Mouse (Mus musculus): ENCODE data around the gene Tsc1. TPM values are rescaled to one million over a fixed set of nuclear protein-coding genes. Genes with fewer than 3 reads are reported as not detected.

Gene Tsc1
- polyA plus RNA-seq, 1 experiment from 2014 or later = 11.1 TPM

- no peak for ATAC-seq (replicated peaks; ENCODE audit: insufficient number of reproducible peaks, insufficient read depth, low FRiP score, low read depth)
- Histone ChIP-seq H3K4me2 (no peak overlapping the region), H3K9ac (no peak overlapping the region), H3K4me3 (no peak overlapping the region), H3K27ac (no peak overlapping the region), H3K9me3 (replicated peaks) (no peaks in the 10 kb centered on the region), H3K27me3 (no peaks in the 10 kb centered on the region), H3K4me1 (replicated peaks) (no peaks in the 10 kb centered on the region), H3K36me3 (peaks cover 41% of the 10 kb centered on the region)
- WGBS = 80% methylated on average over 8 of the region's 8 CpGs
Observed at GRCm38 (mm10) chr2:28656216-28656615, 15.2 kb downstream of the Tsc1 start.

DNA sequence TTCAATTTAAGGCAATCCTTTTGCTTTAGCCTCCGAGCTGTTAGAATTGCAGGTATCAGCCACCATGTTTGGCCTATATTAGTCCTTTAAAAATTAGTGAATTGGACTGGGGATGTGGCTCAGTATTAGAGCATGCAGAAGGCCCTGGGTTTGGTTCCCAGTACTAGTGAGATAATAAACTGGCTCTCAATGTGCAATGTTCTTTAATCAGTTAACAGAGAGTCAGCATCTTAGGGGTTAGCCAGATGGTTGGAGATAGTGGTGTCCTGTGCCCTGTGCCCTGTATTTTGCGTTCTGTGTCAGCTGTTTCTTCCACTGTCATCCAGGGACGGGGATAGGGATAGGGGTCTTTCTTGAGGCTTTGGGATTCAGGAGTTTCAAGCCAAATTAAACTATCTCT, 21.9 kb downstream of the Tsc1 start:
- Histone ChIP-seq H3K27me3 (no peaks in the 10 kb centered on the region), H3K4me1 (replicated peaks) (no peaks in the 10 kb centered on the region), H3K36me3 (peaks cover 72% of the 10 kb centered on the region), H3K9me3 (replicated peaks) (no peaks in the 10 kb centered on the region), H3K4me3 (no peak overlapping the region), H3K4me2 (no peak overlapping the region), H3K27ac (no peak overlapping the region), H3K9ac (no peak overlapping the region)
- WGBS = 92% methylated on average over 3 of the region's 3 CpGs
- no peak for ATAC-seq (replicated peaks; ENCODE audit: insufficient number of reproducible peaks, insufficient read depth, low FRiP score, low read depth)

GRCm38 (mm10) chr2:28665818-28666217, 24.8 kb downstream of the Tsc1 start:
- ATAC-seq (replicated peaks; ENCODE audit: insufficient number of reproducible peaks, insufficient read depth, low FRiP score, low read depth) = no peak
- peaks cover 56% of the 10 kb centered on the region for H3K36me3 ChIP-seq

DNA sequence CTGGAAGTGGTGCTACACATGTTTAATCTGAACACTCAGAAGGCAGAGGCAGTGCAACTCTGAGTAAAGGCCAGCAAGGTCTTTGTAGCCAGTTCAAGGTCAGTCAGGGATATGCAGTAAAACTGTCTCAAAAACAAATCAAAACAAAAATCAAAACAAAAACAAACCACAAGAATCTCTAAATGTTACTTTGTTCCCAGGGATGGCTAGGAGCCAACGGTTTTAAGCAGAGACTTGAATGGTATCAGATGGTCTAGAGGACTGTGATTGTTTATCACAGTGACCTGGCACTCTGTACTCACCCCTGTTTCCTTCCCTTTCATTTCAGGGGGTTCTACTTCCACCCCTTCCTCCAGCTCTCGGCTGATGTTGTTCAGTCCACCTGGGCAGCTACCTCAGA, 30.4 kb downstream of the Tsc1 start:
- H3K27me3 ChIP-seq = no peaks in the 10 kb centered on the region
- ATAC-seq (replicated peaks; ENCODE audit: insufficient number of reproducible peaks, insufficient read depth, low FRiP score, low read depth) = no peak
- H3K4me3 ChIP-seq = no peak overlapping the region
- no peak overlapping the region for H3K27ac ChIP-seq
- H3K9me3 ChIP-seq (replicated peaks) = no peaks in the 10 kb centered on the region
- no peak overlapping the region for H3K4me2 ChIP-seq
- no peaks in the 10 kb centered on the region for H3K4me1 ChIP-seq (replicated peaks)
- WGBS = 69% methylated on average over 2 of the region's 2 CpGs
- peaks cover 69% of the 10 kb centered on the region for H3K36me3 ChIP-seq
- no peak overlapping the region for H3K9ac ChIP-seq

More at GRCm38 (mm10) chr2:28665818-28666217, 24.8 kb downstream of the Tsc1 start:
- Histone ChIP-seq H3K27me3 (no peaks in the 10 kb centered on the region), H3K4me3 (no peak overlapping the region), H3K9ac (no peak overlapping the region), H3K4me2 (no peak overlapping the region), H3K9me3 (replicated peaks) (no peaks in the 10 kb centered on the region), H3K4me1 (replicated peaks) (no peaks in the 10 kb centered on the region), H3K27ac (no peak overlapping the region)
- 78% methylated on average over 3 of the region's 3 CpGs for WGBS

- no peak for ATAC-seq (replicated peaks; ENCODE audit: insufficient number of reproducible peaks, insufficient read depth, low FRiP score, low read depth)
- Histone ChIP-seq H3K27ac (no peak overlapping the region), H3K27me3 (no peaks in the 10 kb centered on the region), H3K4me2 (no peak overlapping the region), H3K9me3 (replicated peaks) (no peaks in the 10 kb centered on the region), H3K4me1 (replicated peaks) (no peaks in the 10 kb centered on the region), H3K4me3 (no peak overlapping the region), H3K9ac (no peak overlapping the region), H3K36me3 (peaks cover 93% of the 10 kb centered on the region)
- WGBS = 86% methylated on average over 8 of the region's 8 CpGs
Observed at GRCm38 (mm10) chr2:28676005-28676404, 35.0 kb downstream of the Tsc1 start.

- no peaks in the 10 kb centered on the region for H3K27me3 ChIP-seq
- H3K4me2 ChIP-seq = no peak overlapping the region
- no peak overlapping the region for H3K9ac ChIP-seq
- no peak overlapping the region for H3K4me3 ChIP-seq
- peaks cover 85% of the 10 kb centered on the region for H3K36me3 ChIP-seq
- H3K27ac ChIP-seq = no peak overlapping the region
- ATAC-seq (replicated peaks; ENCODE audit: insufficient number of reproducible peaks, insufficient read depth, low FRiP score, low read depth) = no peak
- no peaks in the 10 kb centered on the region for H3K9me3 ChIP-seq (replicated peaks)
- H3K4me1 ChIP-seq (replicated peaks) = no peaks in the 10 kb centered on the region
- 36% methylated on average over 4 of the region's 4 CpGs for WGBS
Observed at GRCm38 (mm10) chr2:28680710-28681109, 39.7 kb downstream of the Tsc1 start.

GRCm38 (mm10) chr2:28681718-28682117, 40.7 kb downstream of the Tsc1 start:
- WGBS = 69% methylated on average over 4 of the region's 4 CpGs

DNA sequence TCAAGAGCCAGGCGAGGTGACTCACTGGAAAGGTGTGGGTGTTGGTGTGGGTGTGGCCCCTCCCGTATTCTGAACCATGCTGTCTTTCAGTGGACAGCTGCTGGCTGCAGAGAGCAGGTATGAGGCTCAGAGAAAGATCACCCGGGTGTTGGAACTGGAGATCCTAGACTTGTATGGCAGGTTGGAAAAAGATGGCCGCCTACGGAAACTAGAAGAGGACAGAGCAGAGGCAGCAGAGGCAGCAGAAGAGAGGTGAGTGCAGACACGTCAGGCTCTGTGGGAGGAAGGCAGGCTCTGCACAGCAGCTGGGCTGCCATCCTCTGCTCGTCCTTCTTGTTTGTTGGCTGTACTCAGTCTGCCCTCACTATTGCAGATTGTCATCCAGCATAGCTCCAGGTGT, 44.9 kb downstream of the Tsc1 start:
- no peaks in the 10 kb centered on the region for H3K4me1 ChIP-seq (replicated peaks)
- 80% methylated on average over 7 of the region's 7 CpGs for WGBS
- H3K4me2 ChIP-seq = no peak overlapping the region
- no peak for ATAC-seq (replicated peaks; ENCODE audit: insufficient number of reproducible peaks, insufficient read depth, low FRiP score, low read depth)
- H3K4me3 ChIP-seq = no peak overlapping the region
- H3K36me3 ChIP-seq = peaks cover 55% of the 10 kb centered on the region
- no peak overlapping the region for H3K27ac ChIP-seq
- H3K9ac ChIP-seq = no peak overlapping the region
- H3K9me3 ChIP-seq (replicated peaks) = no peaks in the 10 kb centered on the region
- no peaks in the 10 kb centered on the region for H3K27me3 ChIP-seq

More at GRCm38 (mm10) chr2:28681718-28682117, 40.7 kb downstream of the Tsc1 start:
- no peak for ATAC-seq (replicated peaks; ENCODE audit: insufficient number of reproducible peaks, insufficient read depth, low FRiP score, low read depth)
- H3K36me3 ChIP-seq = peaks cover 85% of the 10 kb centered on the region
- no peak overlapping the region for H3K4me2 ChIP-seq
- H3K4me1 ChIP-seq (replicated peaks) = no peaks in the 10 kb centered on the region
- H3K27ac ChIP-seq = no peak overlapping the region
- no peak overlapping the region for H3K4me3 ChIP-seq
- H3K9me3 ChIP-seq (replicated peaks) = no peaks in the 10 kb centered on the region
- no peaks in the 10 kb centered on the region for H3K27me3 ChIP-seq
- no peak overlapping the region for H3K9ac ChIP-seq

GRCm38 (mm10) chr2:28688431-28688830, 47.4 kb downstream of the Tsc1 start:
- Histone ChIP-seq H3K9ac (no peak overlapping the region), H3K27ac (no peak overlapping the region), H3K4me1 (replicated peaks) (no peaks in the 10 kb centered on the region), H3K9me3 (replicated peaks) (no peaks in the 10 kb centered on the region), H3K4me3 (no peak overlapping the region), H3K4me2 (no peak overlapping the region), H3K36me3 (peaks cover 34% of the 10 kb centered on the region), H3K27me3 (no peaks in the 10 kb centered on the region)
- ATAC-seq (replicated peaks; ENCODE audit: insufficient number of reproducible peaks, insufficient read depth, low FRiP score, low read depth) = no peak
- WGBS = 46% methylated on average over 3 of the region's 3 CpGs

GRCm38 (mm10) chr2:28692692-28693091, 51.7 kb downstream of the Tsc1 start:
- H3K36me3 ChIP-seq = peaks cover 2% of the 10 kb centered on the region; the same call in 1 of the 2 replicates
- H3K27me3 ChIP-seq = no peaks in the 10 kb centered on the region
- ATAC-seq (replicated peaks; ENCODE audit: insufficient number of reproducible peaks, insufficient read depth, low FRiP score, low read depth) = no peak
- no peaks in the 10 kb centered on the region for H3K4me1 ChIP-seq (replicated peaks)
- no peak overlapping the region for H3K9ac ChIP-seq
- H3K4me2 ChIP-seq = no peak overlapping the region
- H3K9me3 ChIP-seq (replicated peaks) = no peaks in the 10 kb centered on the region
- WGBS = 75% methylated on average over 9 of the region's 9 CpGs
- no peak overlapping the region for H3K27ac ChIP-seq
- no peak overlapping the region for H3K4me3 ChIP-seq

- Histone ChIP-seq H3K36me3 (no peaks in the 10 kb centered on the region), H3K4me2 (no peak overlapping the region; the same call in 1 of the 2 replicates), H3K9me3 (replicated peaks) (no peaks in the 10 kb centered on the region), H3K4me3 (no peak overlapping the region), H3K27ac (no peak overlapping the region), H3K27me3 (no peaks in the 10 kb centered on the region), H3K4me1 (replicated peaks) (peaks cover 15% of the 10 kb centered on the region), H3K9ac (no peak overlapping the region)
- WGBS = 64% methylated on average over 5 of the region's 5 CpGs
- ATAC-seq (replicated peaks; ENCODE audit: insufficient number of reproducible peaks, insufficient read depth, low FRiP score, low read depth) = no peak
Observed at GRCm38 (mm10) chr2:28698566-28698965, 57.5 kb downstream of the Tsc1 start.

- Histone ChIP-seq H3K4me2 (peak within 1 kb of the TSS; percentile 97), H3K27ac (peak within 1 kb of the TSS; percentile 64), H3K9ac (peak within 1 kb of the TSS; percentile 72), H3K27me3 (no peaks in the 10 kb centered on the region), H3K9me3 (replicated peaks) (no peaks in the 10 kb centered on the region), H3K4me1 (replicated peaks) (peaks cover 15% of the 10 kb centered on the region), H3K4me3 (peak within 1 kb of the TSS; percentile 71), H3K36me3 (no peaks in the 10 kb centered on the region)
- WGBS = 2% methylated on average over 53 of the region's 53 CpGs
- peak; percentile 77 for ATAC-seq (replicated peaks; ENCODE audit: insufficient number of reproducible peaks, insufficient read depth, low FRiP score, low read depth)
Observed at GRCm38 (mm10) chr2:28699361-28700335, 58.6 kb downstream of the Tsc1 start, which contains the start of the genes Spaca9 and Ak8. Gene Spaca9 (minus strand): TSS chr2:28699727. Gene Ak8 (plus strand): TSS chr2:28700164.
